Mouse (Mus musculus) liver, embryonic 14.5 days (tissue): ENCODE data around the gene Cad.
"Not testable (repeated sequence)": the region's sequence is repeated elsewhere in the genome, so short reads cannot be mapped to it uniquely, and the experiment has no call there.

ENCODE experiments used
- CTCF ChIP-seq: IDR thresholded peaks from 2 replicates; pipeline ENCODE4 v1.5.1; 2016; ENCODE audit warnings: antibody characterized with exemption, low read depth, control low read depth
- EP300 ChIP-seq: IDR thresholded peaks from 2 replicates; pipeline ENCODE4 v1.6.1; 2016; ENCODE audit warnings: antibody characterized with exemption, low read depth

- not testable (repeated sequence) for TF ChIP-seq EP300, CTCF
These were observed 32.8 kb upstream of the Cad start for GRCm38 (mm10) chr5:31021790-31022189.
